ENCODE assay signal across 12 mouse cellular contexts in the genomic region with DNA sequence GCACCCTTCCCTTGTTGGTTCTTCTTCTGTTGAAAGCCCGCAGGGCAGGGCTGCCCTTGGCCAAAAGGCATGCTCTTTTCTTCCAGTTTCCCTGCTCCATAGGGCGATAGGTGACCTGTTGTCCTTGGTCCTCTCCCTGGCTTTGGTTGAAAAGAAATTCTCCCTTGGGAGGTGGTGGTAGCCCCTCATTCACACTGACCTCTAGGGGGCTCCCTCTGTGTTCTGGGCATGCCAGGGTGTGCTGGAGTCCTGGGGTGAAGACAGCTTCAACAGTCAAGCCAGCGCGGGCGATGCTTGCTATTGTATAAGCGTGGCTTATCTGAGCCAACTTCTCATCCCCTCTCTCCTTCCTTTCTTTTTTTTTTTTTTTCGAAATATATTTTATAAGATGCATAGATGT. TPM values are rescaled to one million over a fixed set of nuclear protein-coding genes. Genes with fewer than 3 reads are reported as not detected.
DNase-seq lines count a peak whose midpoint lies in the region; ATAC-seq and TF ChIP-seq lines count a peak whose summit lies in the region.
"Had no signal": no experiment of that assay in that cellular context is flagged by ENCODE, and none has a peak within 500 bp of the region (broad histone marks: within the 10 kb centered on the region; RNA-seq: fewer than 3 reads in every experiment).

No protein-coding gene starts in this region.

- no peak for TF ChIP-seq POLR2A in lung, adult 2 months (IDR thresholded peaks at IDR 0.05; ENCODE audit: borderline replicate concordance, extremely low read depth, low read depth, low read length)

- in situ Hi-C loops in Patski (cut with MboI; ENCODE audit: low pct_unique_long_range_greater_than_20kb) = no loop called here

- no peaks in the 10 kb centered on the region for H3K4me1 ChIP-seq in lung, adult 2 months (ENCODE audit: control insufficient read depth, insufficient read depth, low read length)
- no peaks in the 10 kb centered on the region for H3K4me1 ChIP-seq in liver, postnatal 0 days (ENCODE audit: insufficient read depth)
- no peaks in the 10 kb centered on the region for H3K4me1 ChIP-seq in intestine, embryonic 16.5 days (ENCODE audit: control insufficient read depth, insufficient read depth, low read length)
- H3K4me1 ChIP-seq: embryonic facial prominence, embryonic 12.5 days; heart, embryonic 15.5 days had no signal

- TF ChIP-seq EP300 in liver, postnatal 0 days (IDR thresholded peaks at IDR 0.05; ENCODE audit: low read depth) = no peak

- no peak overlapping the region for H3K4me2 ChIP-seq in liver, postnatal 0 days (ENCODE audit: low read depth, low read length)
- H3K4me2 ChIP-seq in intestine, embryonic 16.5 days (ENCODE audit: low read depth, low read length) = no peak overlapping the region
- H3K4me2 ChIP-seq: embryonic facial prominence, embryonic 12.5 days; heart, embryonic 15.5 days had no signal

- 38% methylated on average over 7 of the region's 7 CpGs for WGBS in lung, adult 2 months
- WGBS in liver, postnatal 0 days (ENCODE audit: insufficient replicate concordance) = 44% methylated on average over 7 of the region's 7 CpGs
- 58% methylated on average over 7 of the region's 7 CpGs for WGBS in intestine, embryonic 16.5 days

- H3K27me3 ChIP-seq in Patski = peaks cover 36% of the 10 kb centered on the region
- no peaks in the 10 kb centered on the region for H3K27me3 ChIP-seq in liver, postnatal 0 days (ENCODE audit: insufficient read depth, low read length)
- H3K27me3 ChIP-seq in intestine, embryonic 16.5 days (replicated peaks; ENCODE audit: control insufficient read depth, insufficient read depth, low read length) = no peaks in the 10 kb centered on the region; the same call in 1 of the 2 replicates
- H3K27me3 ChIP-seq: embryonic facial prominence, embryonic 12.5 days; heart, embryonic 15.5 days had no signal

- H3K4me3 ChIP-seq in lung, adult 2 months (replicated peaks; ENCODE audit: extremely low read depth, low read depth, low read length) = no peak overlapping the region
- H3K4me3 ChIP-seq in liver, postnatal 0 days (ENCODE audit: low read depth, low read length) = no peak overlapping the region
- no peak overlapping the region for H3K4me3 ChIP-seq in intestine, embryonic 16.5 days (ENCODE audit: low read length)
- H3K4me3 ChIP-seq: embryonic facial prominence, embryonic 12.5 days; heart, embryonic 15.5 days had no signal

- no peaks in the 10 kb centered on the region for H3K9me3 ChIP-seq in liver, postnatal 0 days (ENCODE audit: low read length)
- H3K9me3 ChIP-seq in intestine, embryonic 16.5 days (ENCODE audit: control insufficient read depth, low read length) = no peaks in the 10 kb centered on the region
- H3K9me3 ChIP-seq: embryonic facial prominence, embryonic 12.5 days; heart, embryonic 15.5 days had no signal

- no peak for DNase-seq in lung, adult 2 months
- no peak for DNase-seq in lung, postnatal 4 days
- DNase-seq in Patski (ENCODE audit: low read depth, low spot score) = no peak
- DNase-seq in liver, postnatal 0 days = no peak
- peak; percentile 29 for DNase-seq in thymus, postnatal 25 days
- DNase-seq in right cerebral cortex, postnatal 14 days = no peak
- DNase-seq: right cerebral cortex, adult 18-20 months had no signal

- no peak overlapping the region for H3K9ac ChIP-seq in liver, postnatal 0 days (replicated peaks)
- no peak overlapping the region for H3K9ac ChIP-seq in intestine, embryonic 16.5 days (ENCODE audit: low read depth, low read length)
- H3K9ac ChIP-seq: embryonic facial prominence, embryonic 12.5 days; heart, embryonic 15.5 days had no signal

- POLR2A ChIA-PET in Patski (lab: Charles Lee) = interaction anchor here (0.6 kb wide), 1 partner anchor 19 kb away, joined by 3 read pairs; no protein-coding TSS in a partner anchor

- CTCF ChIA-PET in Patski (lab: Charles Lee) = no interaction called here

- peak; percentile 43; the same call in 1 of the 2 replicates for TF ChIP-seq CTCF in lung, adult 2 months (IDR thresholded peaks at IDR 0.05; ENCODE audit: insufficient read depth, low read length)
- TF ChIP-seq CTCF in Patski (IDR thresholded peaks at IDR 0.05) = peak; percentile 47
- TF ChIP-seq CTCF in liver, postnatal 0 days (IDR thresholded peaks at IDR 0.05; ENCODE audit: low read depth) = peak; percentile 52

- no peak for ATAC-seq in Patski
- no peak for ATAC-seq in liver, postnatal 0 days
- no peak for ATAC-seq in intestine, embryonic 16.5 days
- ATAC-seq: activated CD4-positive, CD25-positive, alpha-beta regulatory T cell, adult 4 months had no signal

- no peaks in the 10 kb centered on the region for H3K36me3 ChIP-seq in liver, postnatal 0 days (replicated peaks; ENCODE audit: insufficient read depth, low read length)
- no peaks in the 10 kb centered on the region for H3K36me3 ChIP-seq in intestine, embryonic 16.5 days (ENCODE audit: control insufficient read depth, insufficient read depth, low read length)
- H3K36me3 ChIP-seq: embryonic facial prominence, embryonic 12.5 days; heart, embryonic 15.5 days had no signal

- H3K27ac ChIP-seq in liver, postnatal 0 days (ENCODE audit: low read depth) = no peak overlapping the region
- no peak overlapping the region for H3K27ac ChIP-seq in intestine, embryonic 16.5 days (ENCODE audit: low read length)
- H3K27ac ChIP-seq: embryonic facial prominence, embryonic 12.5 days; heart, embryonic 15.5 days; macrophage had no signal

RNA-seq across cellular contexts. Expression of a gene that starts 6.7 kb away (rescaled TPM):
- polyA plus RNA-seq in lung, adult 2 months (2012; rRNA removed) = 11.5 and 13.8 TPM in 2 replicates
- 15.2 TPM for polyA plus RNA-seq in Patski (2021)
- polyA plus RNA-seq in liver, postnatal 0 days (2015; fragmentation: Nextera tagmentation; extraction: Ambion mirVana) = 7.2 and 7.9 TPM in 2 replicates
- polyA plus RNA-seq in intestine, embryonic 16.5 days (2015; fragmentation: Nextera tagmentation; extraction: Ambion mirVana) = 19.0 and 19.1 TPM in 2 replicates

RNA-seq across cellular contexts. Expression of a gene that starts 26.6 kb away (rescaled TPM):
- polyA plus RNA-seq in lung, adult 2 months (2012; rRNA removed) = 0.11 and 0.19 TPM in 2 replicates
- 0.14 TPM for polyA plus RNA-seq in Patski (2021)
- 0.20 TPM in 1 of 2 replicates, not detected in the other for polyA plus RNA-seq in liver, postnatal 0 days (2015; fragmentation: Nextera tagmentation; extraction: Ambion mirVana)
- polyA plus RNA-seq in intestine, embryonic 16.5 days (2015; fragmentation: Nextera tagmentation; extraction: Ambion mirVana) = 0.34 and 0.72 TPM in 2 replicates
- polyA plus RNA-seq: activated CD4-positive, CD25-positive, alpha-beta regulatory T cell, adult 4 months; macrophage had no signal
